Mouse (Mus musculus): ENCODE measurements at regions not wholly inside any gene's neighbourhood (a gene's known extent, or its start where the extent isn't known, plus 50 kb on each side); places are given as distances from the start of the nearest gene placed in this dataset.
A peak's percentile ranks its signal among the peaks of the same experiment; 100 is the strongest.

DNA sequence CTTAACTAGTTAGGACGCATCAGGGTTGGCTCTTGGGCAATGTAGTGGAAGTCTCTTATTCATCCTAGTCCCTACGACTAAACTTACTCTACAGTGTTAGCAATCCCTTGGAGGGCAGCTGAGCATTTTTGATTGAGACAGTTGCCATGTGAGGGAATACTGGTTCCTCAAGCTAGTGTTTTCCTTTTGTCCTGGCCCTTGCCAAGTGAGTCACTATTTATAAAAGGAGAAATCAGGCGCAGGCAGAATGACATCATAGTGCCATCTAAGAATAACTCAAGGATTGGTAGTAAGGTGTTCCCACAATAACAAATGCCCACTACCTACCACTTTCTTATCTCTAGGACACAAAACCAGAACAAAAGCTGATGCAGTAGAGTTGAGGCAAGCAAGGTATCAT is 360.5 kb downstream of the Rab28 start:
- H3K9ac ChIP-seq (replicated peaks; ENCODE audit: low read depth): no peak overlapping the region
- H3K4me2 ChIP-seq (replicated peaks; ENCODE audit: low read depth, low read length): no peak overlapping the region
- no peaks in the 10 kb centered on the region for H3K9me3 ChIP-seq (ENCODE audit: low read length)
- no peaks in the 10 kb centered on the region for H3K27me3 ChIP-seq (replicated peaks; ENCODE audit: insufficient read depth, low read length)
- H3K27ac ChIP-seq (ENCODE audit: low read length): no peak overlapping the region
- TF ChIP-seq CTCF (IDR thresholded peaks at IDR 0.05) (no peak), EP300 (IDR thresholded peaks at IDR 0.05) (no peak)
- whole genome bisulfite sequencing: 77% methylated on average over 3 of the region's 3 CpGs
- DNase-seq (ENCODE audit: low spot score) (no peak), ATAC-seq (no peak)
- no peaks in the 10 kb centered on the region for H3K36me3 ChIP-seq (ENCODE audit: insufficient read depth, low read length)
- no peak overlapping the region for H3K4me3 ChIP-seq (ENCODE audit: low read depth, low read length)
- H3K4me1 ChIP-seq (ENCODE audit: insufficient read depth, low read depth, low read length): no peaks in the 10 kb centered on the region

DNA sequence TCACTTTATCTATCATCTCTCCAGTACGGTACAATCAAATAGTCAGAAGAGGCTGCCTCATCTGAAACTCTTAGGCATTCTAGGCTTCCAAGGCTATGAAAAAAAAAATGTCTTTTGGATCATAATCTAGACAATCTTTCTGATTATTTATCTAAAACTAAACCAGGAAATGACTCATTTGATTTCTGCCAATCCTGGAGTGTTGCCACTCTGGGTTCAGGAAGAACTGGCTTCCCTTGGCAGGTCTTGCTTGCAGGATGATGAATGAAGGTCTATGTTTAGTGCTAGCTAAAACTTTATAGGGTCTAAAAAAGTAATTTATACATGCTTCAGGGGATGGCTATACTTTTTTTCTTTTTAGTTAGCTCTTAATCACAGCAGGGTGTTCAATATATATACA is 367.4 kb downstream of the Rab28 start:
- Histone ChIP-seq H3K4me3 (ENCODE audit: low read depth, low read length) (no peak overlapping the region), H3K9me3 (ENCODE audit: low read length) (no peaks in the 10 kb centered on the region), H3K9ac (replicated peaks; ENCODE audit: low read depth) (no peak overlapping the region), H3K27ac (ENCODE audit: low read length) (no peak overlapping the region), H3K36me3 (ENCODE audit: insufficient read depth, low read length) (no peaks in the 10 kb centered on the region), H3K27me3 (replicated peaks; ENCODE audit: insufficient read depth, low read length) (no peaks in the 10 kb centered on the region), H3K4me2 (replicated peaks; ENCODE audit: low read depth, low read length) (no peak overlapping the region), H3K4me1 (ENCODE audit: insufficient read depth, low read depth, low read length) (no peaks in the 10 kb centered on the region)
- DNase-seq (ENCODE audit: low spot score): no peak
- WGBS: 35% methylated on average over 1 of the region's 1 CpGs
- TF ChIP-seq EP300 (IDR thresholded peaks at IDR 0.05) (no peak), CTCF (IDR thresholded peaks at IDR 0.05) (no peak)
- ATAC-seq: no peak

DNA sequence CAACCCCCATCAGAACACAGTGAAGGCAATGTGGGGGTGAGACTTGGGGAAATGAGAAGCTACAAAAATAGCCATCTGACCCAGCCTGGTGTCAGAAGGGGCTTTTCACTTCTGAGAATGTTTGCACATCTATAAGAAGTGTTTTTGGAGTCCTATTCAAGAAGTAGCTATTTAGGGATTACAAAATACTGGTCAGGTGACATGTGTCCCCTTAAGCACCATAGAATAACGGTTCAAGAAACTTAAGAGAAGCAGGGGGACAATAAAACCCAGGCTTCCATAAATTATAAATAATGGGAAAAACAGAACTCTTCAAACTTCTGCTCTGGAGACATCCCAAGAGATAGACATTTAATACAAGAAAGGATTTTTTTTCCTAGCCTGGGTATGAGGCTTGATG is 411.5 kb downstream of the Rab28 start:
- no peaks in the 10 kb centered on the region for H3K36me3 ChIP-seq (ENCODE audit: insufficient read depth, low read length)
- no peak for TF ChIP-seq CTCF (IDR thresholded peaks at IDR 0.05)
- TF ChIP-seq EP300 (IDR thresholded peaks at IDR 0.05): no peak
- no peaks in the 10 kb centered on the region for H3K4me1 ChIP-seq (ENCODE audit: insufficient read depth, low read depth, low read length)
- H3K27me3 ChIP-seq (replicated peaks; ENCODE audit: insufficient read depth, low read length): no peaks in the 10 kb centered on the region
- H3K9ac ChIP-seq (replicated peaks; ENCODE audit: low read depth): no peak overlapping the region
- ATAC-seq (no peak), DNase-seq (ENCODE audit: low spot score) (no peak)
- H3K9me3 ChIP-seq (ENCODE audit: low read length): no peaks in the 10 kb centered on the region
- no peak overlapping the region for H3K27ac ChIP-seq (ENCODE audit: low read length)
- H3K4me2 ChIP-seq (replicated peaks; ENCODE audit: low read depth, low read length): no peak overlapping the region
- 64% methylated on average over 1 of the region's 1 CpGs for whole genome bisulfite sequencing
- no peak overlapping the region for H3K4me3 ChIP-seq (ENCODE audit: low read depth, low read length)

DNA sequence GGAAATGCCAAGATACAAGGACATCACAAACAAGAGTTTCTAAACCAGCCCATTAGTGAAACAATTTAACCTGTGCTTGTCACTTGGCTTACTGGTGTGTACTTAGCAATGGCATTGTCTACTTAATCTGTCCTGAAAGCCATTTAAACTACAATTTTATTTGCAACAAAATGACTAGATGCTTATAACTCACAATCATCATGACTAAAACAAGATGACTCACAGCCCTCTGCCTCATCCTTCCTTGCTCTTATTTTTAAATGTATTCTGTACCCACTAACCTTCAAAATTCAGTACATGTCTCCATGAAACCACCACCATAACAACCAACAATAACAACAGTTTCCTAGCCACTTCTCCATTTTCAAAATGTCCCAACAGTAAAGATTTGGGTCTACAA is 441.2 kb downstream of the Rab28 start:
- H3K9me3 ChIP-seq (ENCODE audit: low read length): no peaks in the 10 kb centered on the region
- H3K4me2 ChIP-seq (replicated peaks; ENCODE audit: low read depth, low read length): no peak overlapping the region
- H3K4me3 ChIP-seq (ENCODE audit: low read depth, low read length): no peak overlapping the region
- no peak overlapping the region for H3K27ac ChIP-seq (ENCODE audit: low read length)
- H3K4me1 ChIP-seq (ENCODE audit: insufficient read depth, low read depth, low read length): no peaks in the 10 kb centered on the region
- DNase-seq (ENCODE audit: low spot score) (no peak), ATAC-seq (no peak)
- H3K27me3 ChIP-seq (replicated peaks; ENCODE audit: insufficient read depth, low read length): no peaks in the 10 kb centered on the region
- no peaks in the 10 kb centered on the region for H3K36me3 ChIP-seq (ENCODE audit: insufficient read depth, low read length)
- no peak for TF ChIP-seq EP300 (IDR thresholded peaks at IDR 0.05)
- no peak for TF ChIP-seq CTCF (IDR thresholded peaks at IDR 0.05)
- H3K9ac ChIP-seq (replicated peaks; ENCODE audit: low read depth): no peak overlapping the region

DNA sequence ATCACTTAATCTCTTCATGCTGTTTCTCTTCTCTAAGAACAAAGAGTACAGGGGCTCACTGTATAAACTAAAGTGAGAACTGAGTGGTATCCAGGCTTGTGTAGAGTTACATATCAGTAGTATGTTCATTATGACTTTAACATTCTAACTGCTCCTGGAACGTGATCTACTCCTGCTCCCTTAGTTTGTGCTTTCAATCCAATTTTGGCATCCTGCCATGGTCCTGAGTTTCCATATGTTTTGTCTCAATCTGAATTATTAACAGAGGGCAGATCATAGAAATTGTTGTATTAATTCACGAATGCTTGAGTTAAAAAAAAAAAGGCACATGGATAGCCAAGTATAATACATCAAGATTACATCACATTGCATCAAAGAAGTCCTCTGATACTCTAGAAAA is 441.6 kb downstream of the Rab28 start:
- H3K4me3 ChIP-seq (ENCODE audit: low read depth, low read length): no peak overlapping the region
- no peaks in the 10 kb centered on the region for H3K4me1 ChIP-seq (ENCODE audit: insufficient read depth, low read depth, low read length)
- no peak overlapping the region for H3K27ac ChIP-seq (ENCODE audit: low read length)
- no peak overlapping the region for H3K9ac ChIP-seq (replicated peaks; ENCODE audit: low read depth)
- DNase-seq (ENCODE audit: low spot score) (peak; percentile 5), ATAC-seq (no peak)
- no peak overlapping the region for H3K4me2 ChIP-seq (replicated peaks; ENCODE audit: low read depth, low read length)
- H3K36me3 ChIP-seq (ENCODE audit: insufficient read depth, low read length): no peaks in the 10 kb centered on the region
- H3K9me3 ChIP-seq (ENCODE audit: low read length): no peaks in the 10 kb centered on the region
- no peaks in the 10 kb centered on the region for H3K27me3 ChIP-seq (replicated peaks; ENCODE audit: insufficient read depth, low read length)
- 29% methylated on average over 2 of the region's 2 CpGs for WGBS
- TF ChIP-seq EP300 (IDR thresholded peaks at IDR 0.05): no peak
- no peak for TF ChIP-seq CTCF (IDR thresholded peaks at IDR 0.05)

DNA sequence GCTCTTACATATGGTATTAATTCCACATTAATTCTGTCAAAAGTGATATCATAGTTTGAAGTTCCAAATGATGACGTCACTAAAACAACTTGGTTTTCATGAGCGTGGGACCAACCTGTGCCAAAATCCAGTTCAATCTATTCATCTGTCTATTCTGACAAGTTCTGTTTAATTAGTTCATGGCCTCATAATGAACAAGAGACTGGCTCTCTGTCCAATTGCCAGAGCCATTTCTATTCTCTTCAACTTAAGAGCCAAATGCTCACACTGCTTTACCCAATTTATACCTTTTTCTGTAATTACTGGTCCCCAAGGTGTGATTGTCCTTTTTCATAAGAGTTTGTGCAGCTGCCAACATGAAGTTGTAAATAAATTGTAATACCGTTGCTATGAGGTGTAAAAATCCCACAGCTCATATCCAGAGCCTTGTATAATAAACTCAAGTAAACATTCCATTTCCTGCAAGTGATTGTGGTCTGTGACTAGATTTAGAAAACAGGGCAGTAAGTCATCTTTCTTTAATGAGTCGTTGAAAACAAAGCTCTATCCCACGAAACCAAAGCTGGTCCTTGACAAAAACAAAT is 446.2 kb downstream of the Rab28 start:
- ATAC-seq (no peak), DNase-seq (ENCODE audit: low spot score) (no peak)
- no peaks in the 10 kb centered on the region for H3K9me3 ChIP-seq (ENCODE audit: low read length)
- H3K4me1 ChIP-seq (ENCODE audit: insufficient read depth, low read depth, low read length): no peaks in the 10 kb centered on the region
- no peak overlapping the region for H3K27ac ChIP-seq (ENCODE audit: low read length)
- no peak overlapping the region for H3K4me2 ChIP-seq (replicated peaks; ENCODE audit: low read depth, low read length)
- no peaks in the 10 kb centered on the region for H3K27me3 ChIP-seq (replicated peaks; ENCODE audit: insufficient read depth, low read length)
- no peaks in the 10 kb centered on the region for H3K36me3 ChIP-seq (ENCODE audit: insufficient read depth, low read length)
- H3K4me3 ChIP-seq (ENCODE audit: low read depth, low read length): no peak overlapping the region
- WGBS: 44% methylated on average over 5 of the region's 5 CpGs
- TF ChIP-seq CTCF (IDR thresholded peaks at IDR 0.05) (no peak), EP300 (IDR thresholded peaks at IDR 0.05) (no peak)
- H3K9ac ChIP-seq (replicated peaks; ENCODE audit: low read depth): no peak overlapping the region
